ENCODE assay signal across 22 mouse cellular contexts in the genomic region with DNA sequence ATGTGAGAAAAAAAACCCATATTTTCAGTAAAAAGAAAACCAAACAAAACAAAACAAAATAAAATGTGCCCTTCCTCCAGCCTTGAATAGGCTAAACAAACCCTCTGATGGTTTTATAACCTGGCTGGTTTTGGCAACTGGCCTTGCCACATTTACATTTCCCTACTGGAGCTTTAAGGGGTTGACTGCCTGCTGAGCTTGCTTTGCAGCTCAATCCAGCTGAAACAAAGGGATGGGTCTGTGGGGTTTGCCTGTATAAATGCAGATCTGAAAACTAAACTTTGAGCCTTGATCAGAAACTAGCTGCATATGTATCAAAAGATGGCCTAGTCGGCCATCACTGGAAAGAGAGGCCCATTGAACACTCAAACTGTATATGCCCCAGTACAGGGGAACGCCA.
DNase-seq lines count a peak whose midpoint lies in the region; ATAC-seq lines count a peak whose summit lies in the region.
"Had no signal": no experiment of that assay in that cellular context is flagged by ENCODE, and none has a peak within 500 bp of the region (broad histone marks: within the 10 kb centered on the region; RNA-seq: fewer than 3 reads in every experiment).

No protein-coding gene starts in this region.

- ATAC-seq in monocyte, adult 5-6 weeks (replicated peaks; ENCODE audit: insufficient number of reproducible peaks, low FRiP score, low TSS enrichment, poor library complexity, severe bottlenecking) = no peak
- ATAC-seq: activated CD4-positive, CD25-positive, alpha-beta regulatory T cell, adult 4 months; CD4-positive, CD25-positive, alpha-beta regulatory T cell, adult 4 months; Patski had no signal

- peak; percentile 87 for DNase-seq in ES-CJ7 (ENCODE audit: low read depth, low spot score)
- peak; percentile 94 for DNase-seq in R1 (ENCODE audit: low read depth, low spot score)
- DNase-seq in ZHBTc4 (ENCODE audit: low read depth, low spot score) = peak; percentile 77
- DNase-seq in cerebellum, adult 18-20 months = no peak
- DNase-seq in spleen, postnatal 4 days (ENCODE audit: low spot score in 2 of 2) = no peak
- DNase-seq: adrenal gland, adult 2 months; adrenal gland, adult 8-10 months; adrenal gland, postnatal 10 days; adrenal gland, postnatal 14 days; adrenal gland, postnatal 25 days; adrenal gland, postnatal 36 days; B cell, adult 2 months; cerebellum, adult 11 months; cerebellum, adult 11-12 months; cerebellum, adult 2 months; cerebellum, adult 8-10 months; cerebellum, adult 9-10 months; cerebellum, adult 9-11 months had no signal

Comparison
In these comparisons a context has a peak if more than half of its experiments do, and no peak if none do; other contexts are left out.
1. DNase-seq: peak in ES-CJ7 (single experiment), R1 (single experiment) and ZHBTc4 (single experiment); none in cerebellum, adult 18-20 months (0 of 2) and spleen, postnatal 4 days (0 of 2).